Mouse (Mus musculus): ENCODE data around the gene Vmn1r55. TPM values are rescaled to one million over a fixed set of nuclear protein-coding genes. Genes with fewer than 3 reads are reported as not detected.

Vmn1r55 gene
- polyA plus RNA-seq, 1 experiment: not detected

DNA sequence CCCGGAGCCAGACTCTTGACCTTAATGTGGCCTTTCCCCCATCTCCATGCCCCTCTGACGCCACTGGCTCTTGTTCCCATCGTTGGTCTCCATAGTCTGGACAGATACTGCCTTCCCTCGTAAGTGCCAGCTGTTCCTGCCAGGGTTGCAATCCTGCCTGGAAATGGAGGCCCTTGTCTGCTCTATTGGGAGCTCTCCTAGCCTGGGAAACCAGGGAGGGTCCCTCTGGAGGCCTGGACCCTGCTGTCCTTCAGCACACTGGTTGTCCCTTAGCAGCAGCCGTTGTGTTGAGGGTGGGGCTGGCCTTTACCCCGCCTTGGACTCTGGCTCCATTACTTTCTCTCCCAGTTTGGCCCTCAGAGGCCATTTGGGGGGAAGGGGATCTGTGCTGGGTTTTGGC, 57.1 kb downstream of the Vmn1r55 start:
- Histone ChIP-seq H3K4me3 (ENCODE audit: control insufficient read depth, insufficient read depth, low read length) (no peak overlapping the region), H3K4me1 (replicated peaks; ENCODE audit: control insufficient read depth, insufficient read depth, low read length) (no peaks in the 10 kb centered on the region), H3K27me3 (ENCODE audit: control insufficient read depth, insufficient read depth, low read length) (no peaks in the 10 kb centered on the region), H3K36me3 (ENCODE audit: control insufficient read depth, insufficient read depth, low read length) (peaks cover 58% of the 10 kb centered on the region), H3K27ac (ENCODE audit: control insufficient read depth, insufficient read depth, low read length) (no peak overlapping the region)
- TF ChIP-seq CTCF (IDR thresholded peaks at IDR 0.05; ENCODE audit: borderline replicate concordance, control insufficient read depth, extremely low read depth, insufficient read depth, low read length, poor library complexity): no peak
- no peak for TF ChIP-seq POLR2A (IDR thresholded peaks at IDR 0.05; ENCODE audit: control insufficient read depth, extremely low read depth, insufficient read depth, low read length, poor library complexity)
- DNase-seq: no peak
- 92% methylated on average over 6 of the region's 6 CpGs for WGBS

DNA sequence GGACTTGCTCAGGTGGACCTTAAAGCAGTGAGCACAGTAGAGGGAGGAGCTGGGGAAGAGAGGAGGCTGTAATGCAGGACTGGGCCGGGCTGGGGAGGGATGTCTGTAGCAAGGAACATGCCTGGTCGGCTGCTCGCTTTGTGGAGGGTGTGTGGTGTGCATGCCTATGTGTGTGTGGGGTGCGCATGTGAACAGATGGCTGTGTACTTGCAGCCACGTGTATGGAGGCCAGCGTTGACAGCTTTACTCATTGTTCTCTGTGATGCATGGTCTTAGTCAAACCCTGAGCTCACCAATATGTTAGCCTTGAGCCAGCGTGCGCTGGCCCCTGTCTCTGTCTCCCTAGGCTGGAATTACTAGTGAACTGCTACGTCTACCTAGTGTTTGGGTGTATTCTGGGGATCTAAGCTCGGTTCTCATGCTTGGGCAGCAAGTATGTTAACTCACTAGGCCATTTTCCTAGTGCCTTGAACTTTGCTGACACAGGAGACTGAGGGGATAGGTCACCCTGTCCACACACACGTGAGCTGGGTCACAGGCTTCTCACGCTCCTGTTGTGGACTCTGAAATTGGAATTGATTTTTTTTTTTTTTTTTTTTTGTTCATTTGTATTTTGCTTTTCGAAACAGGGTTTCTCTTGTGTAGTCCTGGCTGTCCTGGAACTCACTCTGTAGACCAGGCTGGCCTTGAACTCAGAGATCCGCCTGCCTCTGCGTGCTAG, 58.3 kb downstream of the Vmn1r55 start:
- peaks cover 61% of the 10 kb centered on the region for H3K36me3 ChIP-seq (ENCODE audit: control insufficient read depth, insufficient read depth, low read length)
- no peaks in the 10 kb centered on the region for H3K4me1 ChIP-seq (replicated peaks; ENCODE audit: control insufficient read depth, insufficient read depth, low read length)
- TF ChIP-seq CTCF (IDR thresholded peaks at IDR 0.05; ENCODE audit: borderline replicate concordance, control insufficient read depth, extremely low read depth, insufficient read depth, low read length, poor library complexity) (no peak), POLR2A (IDR thresholded peaks at IDR 0.05; ENCODE audit: control insufficient read depth, extremely low read depth, insufficient read depth, low read length, poor library complexity) (no peak)
- H3K4me3 ChIP-seq (ENCODE audit: control insufficient read depth, insufficient read depth, low read length): no peak overlapping the region
- no peak for DNase-seq
- WGBS: 95% methylated on average over 15 of the region's 15 CpGs
- no peaks in the 10 kb centered on the region for H3K27me3 ChIP-seq (ENCODE audit: control insufficient read depth, insufficient read depth, low read length)
- H3K27ac ChIP-seq (ENCODE audit: control insufficient read depth, insufficient read depth, low read length): no peak overlapping the region

DNA sequence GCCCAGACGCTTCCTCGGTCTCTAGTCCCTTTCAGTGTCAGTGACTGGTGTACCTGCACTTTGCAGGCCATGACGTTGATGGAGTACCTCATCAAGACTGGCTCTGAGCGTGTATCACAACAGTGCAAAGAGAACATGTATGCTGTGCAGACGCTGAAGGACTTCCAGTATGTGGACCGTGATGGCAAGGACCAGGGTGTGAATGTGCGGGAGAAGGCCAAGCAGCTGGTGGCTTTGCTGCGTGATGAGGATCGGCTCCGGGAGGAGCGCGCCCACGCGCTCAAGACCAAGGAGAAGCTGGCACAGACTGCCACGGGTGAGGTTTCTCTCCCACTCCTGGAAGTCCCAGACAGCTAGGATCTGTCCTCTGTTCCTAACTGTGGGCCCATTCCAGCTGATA, 59.6 kb downstream of the Vmn1r55 start:
- Histone ChIP-seq H3K4me1 (replicated peaks; ENCODE audit: control insufficient read depth, insufficient read depth, low read length) (no peaks in the 10 kb centered on the region), H3K27ac (ENCODE audit: control insufficient read depth, insufficient read depth, low read length) (no peak overlapping the region), H3K36me3 (ENCODE audit: control insufficient read depth, insufficient read depth, low read length) (peaks cover 56% of the 10 kb centered on the region), H3K4me3 (ENCODE audit: control insufficient read depth, insufficient read depth, low read length) (no peak overlapping the region), H3K27me3 (ENCODE audit: control insufficient read depth, insufficient read depth, low read length) (no peaks in the 10 kb centered on the region)
- DNase-seq: no peak
- TF ChIP-seq POLR2A (IDR thresholded peaks at IDR 0.05; ENCODE audit: control insufficient read depth, extremely low read depth, insufficient read depth, low read length, poor library complexity) (no peak), CTCF (IDR thresholded peaks at IDR 0.05; ENCODE audit: borderline replicate concordance, control insufficient read depth, extremely low read depth, insufficient read depth, low read length, poor library complexity) (no peak)
- 97% methylated on average over 15 of the region's 15 CpGs for WGBS

DNA sequence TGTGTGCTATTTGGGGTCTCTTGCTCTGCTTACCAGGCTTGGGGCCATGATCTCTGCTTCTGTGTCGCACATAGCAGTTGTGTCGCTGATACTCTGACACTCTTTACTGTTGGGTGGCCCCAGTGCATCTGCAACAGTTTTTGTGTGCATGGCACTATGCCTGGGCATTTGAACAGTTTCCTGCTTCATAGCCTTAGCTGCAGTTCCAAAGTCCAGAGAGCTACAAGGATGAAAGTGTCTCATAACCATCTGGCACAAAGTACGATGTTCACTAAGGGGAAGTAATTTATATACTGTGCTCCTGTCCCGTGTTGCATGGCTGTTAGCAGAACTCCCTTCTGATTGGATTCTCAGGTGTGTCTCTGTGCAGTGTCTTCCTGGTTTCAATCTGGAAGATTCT, 61.6 kb downstream of the Vmn1r55 start:
- H3K27me3 ChIP-seq (ENCODE audit: control insufficient read depth, insufficient read depth, low read length): no peaks in the 10 kb centered on the region
- 83% methylated on average over 4 of the region's 4 CpGs for WGBS
- DNase-seq: no peak
- H3K4me1 ChIP-seq (replicated peaks; ENCODE audit: control insufficient read depth, insufficient read depth, low read length): no peaks in the 10 kb centered on the region
- no peak overlapping the region for H3K4me3 ChIP-seq (ENCODE audit: control insufficient read depth, insufficient read depth, low read length)
- H3K36me3 ChIP-seq (ENCODE audit: control insufficient read depth, insufficient read depth, low read length): peaks cover 49% of the 10 kb centered on the region
- H3K27ac ChIP-seq (ENCODE audit: control insufficient read depth, insufficient read depth, low read length): no peak overlapping the region
- TF ChIP-seq POLR2A (IDR thresholded peaks at IDR 0.05; ENCODE audit: control insufficient read depth, extremely low read depth, insufficient read depth, low read length, poor library complexity) (no peak), CTCF (IDR thresholded peaks at IDR 0.05; ENCODE audit: borderline replicate concordance, control insufficient read depth, extremely low read depth, insufficient read depth, low read length, poor library complexity) (no peak)

DNA sequence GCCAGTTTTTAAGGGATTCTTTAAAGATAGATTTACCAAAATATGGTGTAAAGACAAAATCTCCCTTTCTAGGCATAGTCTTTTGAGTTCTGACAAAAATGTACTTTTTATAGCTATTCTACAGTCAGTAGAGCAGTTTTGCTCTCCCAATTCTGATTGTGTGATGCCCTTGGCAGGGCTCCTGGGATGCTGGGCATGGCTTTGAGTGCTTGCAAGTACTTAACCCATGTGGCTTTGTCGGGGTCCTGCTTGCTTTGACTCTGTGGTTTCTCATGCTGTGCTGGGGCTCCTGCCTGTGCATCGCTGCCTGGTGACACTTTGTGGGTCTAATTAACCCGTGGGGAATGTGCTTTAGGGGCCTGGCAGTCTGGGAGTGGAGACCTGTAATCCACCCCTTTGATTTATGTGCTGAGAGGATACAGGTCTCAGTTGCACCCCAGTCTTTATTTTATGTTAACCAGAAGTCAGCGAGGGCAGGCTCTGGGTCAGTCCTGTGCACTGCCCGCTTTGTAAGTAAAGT, 62.5 kb downstream of the Vmn1r55 start:
- Histone ChIP-seq H3K4me3 (ENCODE audit: control insufficient read depth, insufficient read depth, low read length) (no peak overlapping the region), H3K4me1 (replicated peaks; ENCODE audit: control insufficient read depth, insufficient read depth, low read length) (peaks cover under 1% of the 10 kb centered on the region), H3K27me3 (ENCODE audit: control insufficient read depth, insufficient read depth, low read length) (no peaks in the 10 kb centered on the region), H3K36me3 (ENCODE audit: control insufficient read depth, insufficient read depth, low read length) (peaks cover 40% of the 10 kb centered on the region), H3K27ac (ENCODE audit: control insufficient read depth, insufficient read depth, low read length) (no peak overlapping the region)
- WGBS: 79% methylated on average over 5 of the region's 5 CpGs
- no peak for DNase-seq
- TF ChIP-seq CTCF (IDR thresholded peaks at IDR 0.05; ENCODE audit: borderline replicate concordance, control insufficient read depth, extremely low read depth, insufficient read depth, low read length, poor library complexity): no peak
- no peak for TF ChIP-seq POLR2A (IDR thresholded peaks at IDR 0.05; ENCODE audit: control insufficient read depth, extremely low read depth, insufficient read depth, low read length, poor library complexity)

DNA sequence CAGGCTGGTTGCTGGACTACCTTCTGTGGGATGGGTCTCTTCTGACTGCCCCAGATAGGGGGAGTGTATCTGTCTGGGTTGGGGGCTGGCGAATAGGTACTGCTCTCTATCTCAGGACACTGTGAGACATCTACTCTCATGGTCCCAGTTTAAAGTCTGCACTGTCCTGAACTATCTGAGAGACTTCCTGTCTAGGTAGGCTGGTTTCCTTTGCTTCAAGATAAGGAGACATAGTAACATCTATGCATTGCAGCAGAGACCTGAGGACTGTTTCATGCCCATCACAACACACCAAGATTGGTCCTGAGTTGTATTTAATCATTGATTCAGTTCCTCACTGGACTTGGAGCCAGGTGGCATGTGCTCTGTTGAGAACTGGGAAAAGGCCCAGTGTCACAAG, 64.0 kb downstream of the Vmn1r55 start:
- Histone ChIP-seq H3K27me3 (ENCODE audit: control insufficient read depth, insufficient read depth, low read length) (no peaks in the 10 kb centered on the region), H3K4me1 (replicated peaks; ENCODE audit: control insufficient read depth, insufficient read depth, low read length) (peaks cover 8% of the 10 kb centered on the region), H3K4me3 (ENCODE audit: control insufficient read depth, insufficient read depth, low read length) (no peak overlapping the region), H3K36me3 (ENCODE audit: control insufficient read depth, insufficient read depth, low read length) (peaks cover 28% of the 10 kb centered on the region), H3K27ac (ENCODE audit: control insufficient read depth, insufficient read depth, low read length) (no peak overlapping the region)
- DNase-seq: no peak
- TF ChIP-seq CTCF (IDR thresholded peaks at IDR 0.05; ENCODE audit: borderline replicate concordance, control insufficient read depth, extremely low read depth, insufficient read depth, low read length, poor library complexity) (no peak), POLR2A (IDR thresholded peaks at IDR 0.05; ENCODE audit: control insufficient read depth, extremely low read depth, insufficient read depth, low read length, poor library complexity) (no peak)
- WGBS: 95% methylated on average over 1 of the region's 1 CpGs
